Mouse (Mus musculus): Measurements from ENCODE around the gene Bmi1. TPM values are rescaled to one million over a fixed set of nuclear protein-coding genes. Genes with fewer than 3 reads are reported as not detected.

Bmi1 gene
- polyA plus RNA-seq (2014; fragmentation: Illumina TruSeq; extraction: RNeasy Lipid Tissue Mini Kit (QIAGEN cat#74804); ENCODE audit: low read depth, low replicate concordance) = 238 TPM

GRCm38 (mm10) chr2:18676936-18677491 is at the start of gene Bmi1:
TSS of gene Bmi1 (plus strand) at chr2:18677018.

GRCm38 (mm10) chr2:18672133-18672765 is 4.6 kb upstream of the Bmi1 start, which contains the start of gene Commd3:
TSS of gene Commd3 (plus strand) at chr2:18672384.

GRCm38 (mm10) chr2:18693871-18694610 is 17.2 kb downstream of the Bmi1 start, which contains the start of gene Spag6:
TSS of gene Spag6 (plus strand) at chr2:18694032.

Other genes starting within 250 kb of the Bmi1 start
- gene Commd3, start 4.6 kb upstream of the Bmi1 start, polyA plus RNA-seq (2014; fragmentation: Illumina TruSeq; extraction: RNeasy Lipid Tissue Mini Kit (QIAGEN cat#74804); ENCODE audit: low read depth, low replicate concordance) = 481 TPM
- not detected for gene Spag6, start 17.0 kb downstream of the Bmi1 start, polyA plus RNA-seq (2014; fragmentation: Illumina TruSeq; extraction: RNeasy Lipid Tissue Mini Kit (QIAGEN cat#74804); ENCODE audit: low read depth, low replicate concordance)